In genomic region chr17:28591476-28591875, GRCm38 (mm10) we compare ENCODE assay signal across 19 mouse cellular contexts. TPM values are rescaled to one million over a fixed set of nuclear protein-coding genes. Genes with fewer than 3 reads are reported as not detected.
DNase-seq lines count a peak whose midpoint lies in the region; ATAC-seq lines count a peak whose summit lies in the region.
"Had no signal": no experiment of that assay in that cellular context is flagged by ENCODE, and none has a peak within 500 bp of the region (broad histone marks: within the 10 kb centered on the region; RNA-seq: fewer than 3 reads in every experiment).

No protein-coding gene starts in this region.

- no peaks in the 10 kb centered on the region for H3K27me3 ChIP-seq in heart, embryonic 16.5 days (ENCODE audit: control insufficient read depth, insufficient read depth, low read length)
- H3K27me3 ChIP-seq: embryonic facial prominence, embryonic 13.5 days; forebrain, embryonic 13.5 days; neural tube, embryonic 12.5 days had no signal

- intact Hi-C loops in left cerebral cortex, postnatal 25 days (cut with DNase I) = no loop called here

- peaks cover 21% of the 10 kb centered on the region for H3K4me1 ChIP-seq in heart, embryonic 16.5 days (ENCODE audit: control insufficient read depth, insufficient read depth, low read length)
- H3K4me1 ChIP-seq: embryonic facial prominence, embryonic 13.5 days; forebrain, embryonic 13.5 days; neural tube, embryonic 12.5 days had no signal

- no peak overlapping the region for H3K4me3 ChIP-seq in heart, embryonic 16.5 days (ENCODE audit: low read length)
- H3K4me3 ChIP-seq: embryonic facial prominence, embryonic 13.5 days; forebrain, embryonic 13.5 days; neural tube, embryonic 12.5 days had no signal

- H3K4me2 ChIP-seq in heart, embryonic 16.5 days (ENCODE audit: low read depth, low read length) = no peak overlapping the region
- H3K4me2 ChIP-seq: embryonic facial prominence, embryonic 13.5 days; forebrain, embryonic 13.5 days; liver, embryonic 11.5 days; neural tube, embryonic 12.5 days had no signal

- H3K36me3 ChIP-seq in heart, embryonic 16.5 days (ENCODE audit: control insufficient read depth, insufficient read depth) = peaks cover 48% of the 10 kb centered on the region

- DNase-seq in spleen, postnatal 10 days (ENCODE audit: low spot score in 2 of 2) = peak; percentile 13 to 45
- no peak for DNase-seq in spleen, adult 18-20 months
- peak; percentile 16 for DNase-seq in adrenal gland, postnatal 25 days
- DNase-seq in layer of hippocampus, adult 18-20 months (ENCODE audit: low spot score in 2 of 2) = no peak
- DNase-seq in lung, postnatal 4 days = no peak
- DNase-seq in left cerebral cortex, postnatal 25 days (ENCODE audit: low spot score in 2 of 2) = no peak
- DNase-seq: cerebellum, postnatal 25 days; gastrocnemius, postnatal 10 days; kidney, adult 2 months; lung, postnatal 10 days; thymus, postnatal 4 days had no signal

- H3K9me3 ChIP-seq in heart, embryonic 16.5 days (replicated peaks; ENCODE audit: control insufficient read depth, low read length) = no peaks in the 10 kb centered on the region
- H3K9me3 ChIP-seq: embryonic facial prominence, embryonic 13.5 days; forebrain, embryonic 13.5 days; neural tube, embryonic 12.5 days had no signal

- no peak overlapping the region for H3K9ac ChIP-seq in heart, embryonic 16.5 days (ENCODE audit: low read length)
- H3K9ac ChIP-seq: embryonic facial prominence, embryonic 13.5 days; forebrain, embryonic 13.5 days; neural tube, embryonic 12.5 days had no signal

- 39% methylated on average over 5 of the region's 5 CpGs for WGBS in heart, embryonic 16.5 days

- peak overlapping the region; percentile 70 for H3K27ac ChIP-seq in heart, embryonic 16.5 days (ENCODE audit: low read length)
- H3K27ac ChIP-seq: embryonic facial prominence, embryonic 13.5 days; forebrain, embryonic 13.5 days; neural tube, embryonic 12.5 days had no signal

- ATAC-seq in heart, embryonic 16.5 days (replicated peaks; ENCODE audit: extremely low read depth, insufficient read depth, low FRiP score) = peak; percentile 77
- ATAC-seq: forebrain, embryonic 13.5 days; hindbrain, embryonic 16.5 days; midbrain, embryonic 16.5 days had no signal

RNA-seq across cellular contexts. Expression of gene Lhfpl5, which starts 16.0 kb away (rescaled TPM):
- 1.9 and 2.2 TPM in 2 replicates for total RNA-seq in adrenal gland, postnatal 25 days (2021)
- polyA plus RNA-seq in heart, embryonic 16.5 days (2015; fragmentation: Nextera tagmentation; extraction: Ambion mirVana) = 0.14 and 0.39 TPM in 2 replicates
- total RNA-seq in layer of hippocampus, adult 18-20 months (2021) = 1 to 10 TPM; 3.8 to 3.9 TPM
- total RNA-seq in left cerebral cortex, postnatal 25 days (2021) = 1 to 10 TPM; 1.4 to 2.8 TPM
- total RNA-seq: gastrocnemius, postnatal 10 days had no signal

RNA-seq across cellular contexts. Expression of gene Clps, which starts 30.9 kb away (rescaled TPM):
- not detected in 2 replicates for total RNA-seq in adrenal gland, postnatal 25 days (2021)
- 2.2 TPM in 1 of 2 replicates, not detected in the other for polyA plus RNA-seq in heart, embryonic 16.5 days (2015; fragmentation: Nextera tagmentation; extraction: Ambion mirVana)
- total RNA-seq in layer of hippocampus, adult 18-20 months (2021) = not detected
- total RNA-seq in left cerebral cortex, postnatal 25 days (2021) = not detected
- total RNA-seq: gastrocnemius, postnatal 10 days had no signal
- polyA plus RNA-seq: embryonic facial prominence, embryonic 13.5 days; hindbrain, embryonic 16.5 days; midbrain, embryonic 16.5 days; neural tube, embryonic 12.5 days had no signal

RNA-seq across cellular contexts. Expression of gene Srpk1, which starts 31.0 kb away (rescaled TPM):
- total RNA-seq in adrenal gland, postnatal 25 days (2021) = 60.9 and 76.5 TPM in 2 replicates
- polyA plus RNA-seq in heart, embryonic 16.5 days (2015; fragmentation: Nextera tagmentation; extraction: Ambion mirVana) = 44.3 and 44.9 TPM in 2 replicates
- 10 to 100 TPM; 71.8 to 76.0 TPM for total RNA-seq in layer of hippocampus, adult 18-20 months (2021)
- total RNA-seq in left cerebral cortex, postnatal 25 days (2021) = 100 to 1,000 TPM in 1 of 2 experiments, 10 to 100 TPM in 1; 99.9 to 101 TPM

RNA-seq across cellular contexts. Expression of gene Clpsl2, which starts 42.3 kb away (rescaled TPM):
- total RNA-seq in adrenal gland, postnatal 25 days (2021) = not detected in 2 replicates
- polyA plus RNA-seq in heart, embryonic 16.5 days (2015; fragmentation: Nextera tagmentation; extraction: Ambion mirVana) = not detected in 2 replicates
- total RNA-seq in layer of hippocampus, adult 18-20 months (2021) = not detected
- not detected for total RNA-seq in left cerebral cortex, postnatal 25 days (2021)
- total RNA-seq: gastrocnemius, postnatal 10 days had no signal
- polyA plus RNA-seq: embryonic facial prominence, embryonic 13.5 days; forebrain, embryonic 13.5 days; hindbrain, embryonic 16.5 days; kidney, adult 2 months; large intestine, adult 2 months; liver, embryonic 11.5 days; midbrain, embryonic 16.5 days; neural tube, embryonic 12.5 days had no signal

Comparison
In these comparisons a context has a peak if more than half of its experiments do, and no peak if none do; other contexts are left out.
1. DNase-seq: peak in spleen, postnatal 10 days (2 of 2) and adrenal gland, postnatal 25 days (single experiment); none in spleen, adult 18-20 months (0 of 2), layer of hippocampus, adult 18-20 months (0 of 2), lung, postnatal 4 days (0 of 2) and left cerebral cortex, postnatal 25 days (0 of 2).